Mouse (Mus musculus): ENCODE data around the gene Olfr344.

Olfr344 gene

DNA sequence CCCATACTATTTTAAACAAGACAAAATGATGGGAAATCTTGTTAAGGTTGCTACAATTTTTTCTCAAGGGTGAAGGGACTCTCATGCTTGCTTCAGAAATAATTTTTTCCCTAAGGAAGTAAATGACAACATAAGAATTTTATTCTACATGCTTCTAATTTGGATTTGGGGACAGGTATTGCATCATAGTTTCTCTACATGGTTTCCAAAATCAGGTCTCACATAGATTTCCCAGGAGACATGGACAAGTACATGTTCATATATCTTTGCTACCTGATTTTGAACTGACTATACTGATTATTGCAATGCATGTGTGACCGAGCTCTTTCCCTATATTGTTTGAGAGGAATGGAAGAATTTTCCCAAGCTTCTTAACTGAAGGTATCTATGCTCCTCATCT lies at the start of gene Olfr344:
TSS of gene Olfr344 (plus strand) at position 301 of the 400 bp plus-strand sequence.
- DNase-seq, result no peak

DNA sequence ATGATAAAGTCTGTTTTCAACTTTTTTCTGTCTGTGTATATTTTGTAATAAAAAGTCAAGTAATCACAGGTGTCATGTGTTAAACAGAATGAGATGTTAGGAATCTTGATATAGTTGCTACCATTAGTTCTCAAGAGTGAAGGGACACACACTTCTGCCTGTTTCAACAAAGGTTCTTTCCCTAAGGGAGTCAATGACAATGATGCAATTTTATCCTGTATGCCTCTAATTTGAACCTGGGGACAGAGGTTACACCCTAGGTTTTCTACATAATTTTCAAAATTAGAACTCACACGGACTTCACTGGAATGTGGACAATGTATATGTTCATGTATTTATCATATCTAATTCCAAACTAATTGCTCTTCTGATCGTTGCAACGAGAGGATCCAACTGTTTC lies 41.8 kb upstream of the Olfr344 start, which contains the start of gene Olfr342:
TSS of gene Olfr342 (plus strand) at position 301 of the 400 bp plus-strand sequence.
- DNase-seq, result no peak

DNA sequence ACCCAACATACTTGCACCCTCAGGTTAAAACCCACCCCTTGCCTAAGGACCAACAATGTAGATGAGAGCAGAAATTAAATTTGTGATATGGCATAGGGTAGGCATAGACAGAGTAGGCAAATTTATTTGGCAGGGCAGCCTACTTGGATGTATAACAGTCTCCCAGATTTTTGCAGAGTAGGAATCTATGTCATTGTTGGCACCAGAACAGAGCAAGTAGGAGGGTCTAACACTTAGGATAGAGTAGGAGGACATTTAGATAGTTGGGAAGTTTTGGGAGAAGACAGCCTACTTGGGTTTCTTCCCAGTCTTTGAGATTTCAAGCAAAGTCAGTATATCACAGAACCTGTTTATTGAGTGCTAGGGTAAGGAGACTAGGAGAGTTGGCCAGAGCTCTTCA lies 1.3 kb upstream of the Olfr344 start:
- no peak for DNase-seq

DNA sequence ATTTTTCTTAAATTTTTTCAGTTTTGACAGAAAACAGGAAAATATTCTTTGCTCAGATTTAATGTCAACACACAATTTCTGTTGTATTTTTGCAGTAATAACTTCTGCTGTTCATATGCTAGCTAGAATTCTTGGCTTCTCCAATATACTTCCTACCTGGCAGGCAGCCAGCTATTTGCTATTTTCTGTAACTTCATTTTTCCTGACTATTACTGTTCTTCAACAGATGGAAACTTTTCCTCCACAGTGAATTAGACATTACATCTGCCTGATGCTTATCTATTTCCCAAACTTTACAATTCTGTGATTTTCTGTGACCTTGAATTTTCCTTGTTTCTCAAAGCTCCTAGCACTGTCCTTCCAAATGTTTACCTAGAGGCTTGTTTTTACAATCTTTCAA lies 560 bp downstream of the Olfr344 start:
- DNase-seq, result no peak

DNA sequence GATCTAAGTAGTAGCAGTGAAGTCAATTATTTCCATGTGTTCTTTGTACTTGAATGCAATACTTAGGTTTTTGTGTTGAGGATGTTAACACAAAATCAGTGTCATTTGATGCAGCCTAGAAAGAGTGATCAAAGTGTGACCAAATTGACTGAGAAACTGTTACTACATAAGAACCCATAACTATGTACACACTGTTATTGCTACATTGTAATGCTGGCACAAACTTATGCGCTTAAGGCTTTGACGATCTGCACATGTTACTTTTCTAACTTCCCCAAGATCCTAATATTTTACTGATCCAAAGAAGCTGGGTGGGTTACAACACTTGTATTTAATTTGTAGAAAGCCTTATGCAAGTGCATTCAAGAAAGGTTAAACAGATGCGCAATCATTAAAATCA lies 1.4 kb downstream of the Olfr344 start:
- DNase-seq, result no peak

Data from thymus, adult 18-20 months (tissue).